Comparison of ENCODE assay signal across 13 mouse cellular contexts in the genomic region with DNA sequence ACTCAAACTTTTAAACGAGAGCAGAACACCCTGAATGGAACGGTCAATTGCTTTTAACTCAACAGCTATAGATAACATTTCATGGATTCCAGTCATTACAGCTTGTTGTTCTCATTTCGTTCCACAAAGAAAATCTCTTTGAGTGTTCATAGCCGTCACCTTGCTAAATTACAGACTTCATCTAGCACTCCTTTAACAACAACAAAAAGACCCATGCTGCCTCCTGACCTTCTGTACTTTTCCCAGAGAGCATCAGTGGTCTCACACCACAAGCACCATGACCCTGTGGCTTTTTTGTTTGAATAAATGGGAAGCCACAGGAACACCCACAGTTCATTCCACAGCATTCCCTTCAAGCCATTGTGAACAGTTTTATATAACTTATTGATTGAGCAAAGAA.
"Had no signal": no experiment of that assay in that cellular context is flagged by ENCODE, and none has a peak within 500 bp of the region (broad histone marks: within the 10 kb centered on the region; RNA-seq: fewer than 3 reads in every experiment).

No protein-coding gene starts in this region.

- H3K4me2 ChIP-seq: limb, embryonic 12.5 days; liver, embryonic 13.5 days; midbrain, embryonic 13.5 days; neural tube, embryonic 12.5 days had no signal

- H3K36me3 ChIP-seq: limb, embryonic 12.5 days; liver, embryonic 13.5 days; midbrain, embryonic 13.5 days; neural tube, embryonic 12.5 days had no signal

- H3K9me3 ChIP-seq: limb, embryonic 12.5 days; liver, embryonic 13.5 days; midbrain, embryonic 13.5 days; neural tube, embryonic 12.5 days had no signal

- H3K4me3 ChIP-seq: layer of hippocampus, adult 2 months; limb, embryonic 12.5 days; liver, embryonic 13.5 days; midbrain, embryonic 13.5 days; myocyte; neural tube, embryonic 12.5 days had no signal

- DNase-seq: kidney, adult 9 months; kidney, postnatal 10 days; kidney, postnatal 4 days; liver; liver, embryonic 13.5 days; liver, postnatal 0 days; thymus, postnatal 4 days had no signal

- ATAC-seq: liver, postnatal 0 days; midbrain, embryonic 13.5 days had no signal

- H3K4me1 ChIP-seq: limb, embryonic 12.5 days; liver, embryonic 13.5 days; midbrain, embryonic 13.5 days; neural tube, embryonic 12.5 days had no signal

- H3K27me3 ChIP-seq: limb, embryonic 12.5 days; liver, embryonic 13.5 days; midbrain, embryonic 13.5 days; neural tube, embryonic 12.5 days had no signal

- H3K9ac ChIP-seq: limb, embryonic 12.5 days; liver, embryonic 13.5 days; liver, postnatal 0 days; midbrain, embryonic 13.5 days; neural tube, embryonic 12.5 days had no signal

- H3K27ac ChIP-seq: layer of hippocampus, adult 2 months; limb, embryonic 12.5 days; liver, embryonic 13.5 days; midbrain, embryonic 13.5 days; neural tube, embryonic 12.5 days; stomach, postnatal 0 days had no signal
